Mouse (Mus musculus): Measurements from ENCODE around the gene Guca2a. TPM values are rescaled to one million over a fixed set of nuclear protein-coding genes. Genes with fewer than 3 reads are reported as not detected.

Guca2a gene
- polyA plus RNA-seq, 1 experiment from 2014 or later = 0.45 TPM

DNA sequence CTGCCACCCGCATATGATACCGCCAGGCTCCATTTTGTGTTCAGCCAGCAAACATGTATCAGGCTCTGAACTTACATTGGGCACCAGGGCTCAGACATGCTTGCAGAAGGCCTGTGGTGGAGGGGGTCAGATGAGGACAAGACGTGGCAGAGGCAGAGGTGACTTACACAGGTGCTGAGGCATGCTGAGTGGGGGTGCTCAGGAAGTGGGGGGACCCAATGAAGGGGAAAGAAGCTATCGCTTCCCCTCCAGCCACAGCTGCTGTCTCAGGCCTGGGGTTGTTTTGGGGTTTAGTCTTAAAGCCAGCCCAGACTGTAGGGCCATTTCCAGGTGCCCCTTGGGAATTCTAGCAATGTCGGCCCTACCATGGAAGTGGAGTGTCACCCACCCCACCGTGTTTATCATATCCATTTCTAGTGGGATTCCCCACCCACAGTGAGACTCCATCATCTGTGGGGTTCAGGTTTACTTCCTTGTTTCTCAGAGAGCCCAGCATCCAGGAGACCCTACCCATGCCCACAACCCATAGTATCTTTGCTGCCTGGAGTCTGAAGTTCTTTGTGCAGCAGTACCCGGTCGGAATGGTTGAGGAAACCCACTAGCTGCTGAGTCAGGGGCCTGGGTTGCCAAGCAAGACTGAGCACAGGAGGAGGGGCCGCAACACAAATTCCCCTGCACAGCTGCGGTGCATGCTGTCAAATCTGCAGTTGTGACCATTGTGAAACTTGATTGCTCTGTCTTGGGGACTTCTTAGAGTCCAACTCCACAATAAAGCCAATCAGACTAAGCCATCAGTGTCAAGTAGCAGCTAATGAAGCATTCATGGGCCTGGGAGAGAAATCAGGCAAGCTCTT lies 32.1 kb downstream of the Guca2a start:
- no peaks in the 10 kb centered on the region for H3K36me3 ChIP-seq (ENCODE audit: insufficient read depth)
- no peak overlapping the region for H3K9ac ChIP-seq
- no peaks in the 10 kb centered on the region for H3K9me3 ChIP-seq (ENCODE audit: low read depth, low read length)
- no peak overlapping the region for H3K4me3 ChIP-seq (ENCODE audit: low read depth, low read length)
- ATAC-seq (ENCODE audit: insufficient read depth) (no peak), DNase-seq (peak; percentile 27)
- no peaks in the 10 kb centered on the region for H3K27me3 ChIP-seq (ENCODE audit: insufficient read depth, low read length)
- H3K27ac ChIP-seq (ENCODE audit: low read depth) = no peak overlapping the region
- no peaks in the 10 kb centered on the region; the same call in 1 of the 2 replicates for H3K4me1 ChIP-seq (ENCODE audit: insufficient read depth)
- H3K4me2 ChIP-seq = no peak overlapping the region
- no peak for TF ChIP-seq CTCF (IDR thresholded peaks at IDR 0.05; ENCODE audit: low read depth)
- WGBS = 70% methylated on average over 10 of the region's 10 CpGs

DNA sequence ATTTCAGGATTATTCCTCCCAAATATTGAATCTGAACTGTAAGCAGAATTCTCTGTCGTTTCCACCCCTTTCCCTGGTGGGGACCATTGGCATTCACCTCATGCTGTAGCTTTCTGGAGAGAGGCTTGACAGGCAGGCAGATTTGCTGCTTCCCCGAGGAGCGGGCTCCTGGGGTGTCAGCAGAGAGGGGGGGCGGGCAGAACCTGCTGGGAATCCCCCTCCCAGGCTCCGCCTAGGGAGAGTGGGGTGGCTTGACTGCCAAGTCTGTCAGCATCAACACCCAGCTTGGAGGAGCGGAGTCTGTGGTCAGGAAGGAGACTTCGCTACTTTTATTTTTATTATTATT lies 32.7 kb downstream of the Guca2a start:
- H3K9ac ChIP-seq = no peak overlapping the region
- no peak for TF ChIP-seq CTCF (IDR thresholded peaks at IDR 0.05; ENCODE audit: low read depth)
- no peak overlapping the region for H3K27ac ChIP-seq (ENCODE audit: low read depth)
- no peaks in the 10 kb centered on the region for H3K36me3 ChIP-seq (ENCODE audit: insufficient read depth)
- no peaks in the 10 kb centered on the region for H3K9me3 ChIP-seq (ENCODE audit: low read depth, low read length)
- no peaks in the 10 kb centered on the region for H3K27me3 ChIP-seq (ENCODE audit: insufficient read depth, low read length)
- 46% methylated on average over 7 of the region's 7 CpGs for WGBS
- no peaks in the 10 kb centered on the region; the same call in 1 of the 2 replicates for H3K4me1 ChIP-seq (ENCODE audit: insufficient read depth)
- H3K4me3 ChIP-seq (ENCODE audit: low read depth, low read length) = no peak overlapping the region
- ATAC-seq (ENCODE audit: insufficient read depth) (no peak), DNase-seq (no peak)
- no peak overlapping the region for H3K4me2 ChIP-seq

DNA sequence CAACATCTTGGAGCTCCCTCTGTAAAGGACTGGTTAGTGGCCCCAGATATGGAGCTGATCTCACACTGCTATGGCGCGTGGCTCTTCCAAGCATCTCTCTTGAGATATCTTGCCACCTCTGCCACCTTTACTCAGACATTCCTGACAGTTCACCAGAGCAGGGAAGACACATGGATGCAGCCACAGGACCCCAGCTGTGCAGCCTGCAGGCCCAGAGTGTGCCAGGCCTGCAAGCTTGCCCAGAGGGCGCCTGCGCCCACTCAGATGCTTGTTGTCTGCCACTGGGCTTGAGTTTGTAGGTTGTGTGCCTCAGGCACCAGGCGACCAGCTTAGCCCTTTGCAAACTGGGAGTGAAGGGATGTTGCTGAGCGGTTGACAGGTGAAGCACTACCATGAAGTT lies 33.2 kb downstream of the Guca2a start:
- no peaks in the 10 kb centered on the region for H3K27me3 ChIP-seq (ENCODE audit: insufficient read depth, low read length)
- H3K4me1 ChIP-seq (ENCODE audit: insufficient read depth) = no peaks in the 10 kb centered on the region; the same call in 1 of the 2 replicates
- H3K27ac ChIP-seq (ENCODE audit: low read depth) = no peak overlapping the region
- TF ChIP-seq CTCF (IDR thresholded peaks at IDR 0.05; ENCODE audit: low read depth) = no peak
- no peak overlapping the region for H3K4me2 ChIP-seq
- 88% methylated on average over 6 of the region's 6 CpGs for WGBS
- ATAC-seq (ENCODE audit: insufficient read depth) (no peak), DNase-seq (no peak)
- H3K9ac ChIP-seq = no peak overlapping the region
- H3K9me3 ChIP-seq (ENCODE audit: low read depth, low read length) = no peaks in the 10 kb centered on the region
- no peaks in the 10 kb centered on the region for H3K36me3 ChIP-seq (ENCODE audit: insufficient read depth)
- H3K4me3 ChIP-seq (ENCODE audit: low read depth, low read length) = no peak overlapping the region

DNA sequence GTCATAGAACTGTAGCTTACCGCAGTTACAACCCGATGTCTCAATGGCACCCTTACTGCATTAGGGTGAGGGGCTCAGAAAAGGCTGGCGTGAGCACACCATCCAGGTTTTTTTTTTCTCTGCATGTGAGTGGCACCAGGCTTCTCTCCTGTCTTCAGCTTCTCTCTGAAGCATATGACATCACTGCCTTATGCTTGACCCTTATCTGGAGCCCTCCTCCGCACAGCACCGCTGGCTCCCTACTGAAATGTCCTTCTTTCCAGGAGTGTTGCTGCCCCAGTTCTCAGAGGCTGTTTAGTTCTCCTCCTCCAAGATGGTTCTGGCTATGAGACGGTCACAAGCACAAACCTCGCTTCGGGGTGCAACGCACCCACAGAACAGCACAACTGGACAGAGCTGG lies 33.7 kb downstream of the Guca2a start:
- H3K27me3 ChIP-seq (ENCODE audit: insufficient read depth, low read length) = no peaks in the 10 kb centered on the region
- no peak for TF ChIP-seq CTCF (IDR thresholded peaks at IDR 0.05; ENCODE audit: low read depth)
- no peak overlapping the region for H3K4me3 ChIP-seq (ENCODE audit: low read depth, low read length)
- H3K9me3 ChIP-seq (ENCODE audit: low read depth, low read length) = no peaks in the 10 kb centered on the region
- no peaks in the 10 kb centered on the region for H3K36me3 ChIP-seq (ENCODE audit: insufficient read depth)
- no peaks in the 10 kb centered on the region; the same call in 1 of the 2 replicates for H3K4me1 ChIP-seq (ENCODE audit: insufficient read depth)
- no peak overlapping the region for H3K27ac ChIP-seq (ENCODE audit: low read depth)
- H3K4me2 ChIP-seq = no peak overlapping the region
- 83% methylated on average over 9 of the region's 9 CpGs for WGBS
- DNase-seq = no peak
- ATAC-seq (ENCODE audit: insufficient read depth) = no peak
- no peak overlapping the region for H3K9ac ChIP-seq

DNA sequence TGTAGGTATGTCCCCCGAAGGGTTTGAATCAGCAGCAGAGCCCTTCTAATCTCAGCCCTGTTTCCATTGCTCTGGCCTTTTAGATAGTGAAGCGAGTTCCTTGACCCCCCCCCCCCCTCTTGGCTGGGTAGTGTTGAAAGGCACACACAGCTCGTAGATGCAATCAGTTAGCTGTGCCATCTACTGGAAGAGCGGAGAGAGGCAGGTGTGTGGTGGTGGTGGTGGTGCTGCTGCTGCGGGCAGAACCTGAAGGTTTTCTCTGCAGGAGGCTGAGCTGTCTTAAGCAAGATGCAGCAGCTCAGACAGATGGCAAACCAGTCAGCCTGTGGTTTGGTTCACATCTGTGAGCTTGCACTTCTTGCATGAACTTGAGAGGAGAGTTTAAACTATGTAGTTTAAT lies 35.2 kb downstream of the Guca2a start:
- Histone ChIP-seq H3K27ac (ENCODE audit: low read depth) (no peak overlapping the region), H3K4me1 (ENCODE audit: insufficient read depth) (no peaks in the 10 kb centered on the region; the same call in 1 of the 2 replicates), H3K4me3 (ENCODE audit: low read depth, low read length) (no peak overlapping the region), H3K4me2 (no peak overlapping the region), H3K9ac (no peak overlapping the region), H3K9me3 (ENCODE audit: low read depth, low read length) (no peaks in the 10 kb centered on the region), H3K27me3 (ENCODE audit: insufficient read depth, low read length) (no peaks in the 10 kb centered on the region), H3K36me3 (ENCODE audit: insufficient read depth) (no peaks in the 10 kb centered on the region)
- WGBS = 31% methylated on average over 5 of the region's 5 CpGs
- no peak for DNase-seq
- ATAC-seq (ENCODE audit: insufficient read depth) = no peak
- TF ChIP-seq CTCF (IDR thresholded peaks at IDR 0.05; ENCODE audit: low read depth) = peak; percentile 27

DNA sequence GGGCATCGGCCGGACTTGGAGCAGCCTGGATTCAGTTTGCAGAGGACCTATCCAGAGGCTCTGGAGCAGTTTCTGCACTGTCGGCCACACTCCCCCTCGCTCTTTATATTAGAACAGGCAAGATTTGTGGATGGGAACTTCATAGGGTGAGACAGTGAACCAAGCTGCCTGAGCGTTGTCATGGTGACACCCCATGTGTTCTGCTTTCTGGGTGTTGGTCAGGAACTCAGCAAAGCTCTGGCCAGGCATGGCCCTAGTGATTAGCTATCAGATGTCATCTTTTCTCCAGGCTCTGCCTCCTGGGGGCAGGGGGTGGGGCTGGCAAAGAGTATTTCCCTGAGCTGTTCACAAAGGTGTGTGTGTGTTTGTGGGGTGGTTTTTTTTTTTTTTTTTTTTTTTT lies 45.1 kb downstream of the Guca2a start:
- Histone ChIP-seq H3K27ac (ENCODE audit: low read depth) (no peak overlapping the region), H3K4me1 (ENCODE audit: insufficient read depth) (no peaks in the 10 kb centered on the region), H3K27me3 (ENCODE audit: insufficient read depth, low read length) (no peaks in the 10 kb centered on the region), H3K36me3 (ENCODE audit: insufficient read depth) (no peaks in the 10 kb centered on the region), H3K4me3 (ENCODE audit: low read depth, low read length) (no peak overlapping the region), H3K9me3 (ENCODE audit: low read depth, low read length) (no peaks in the 10 kb centered on the region), H3K9ac (no peak overlapping the region), H3K4me2 (no peak overlapping the region)
- no peak for TF ChIP-seq CTCF (IDR thresholded peaks at IDR 0.05; ENCODE audit: low read depth)
- WGBS = 58% methylated on average over 5 of the region's 5 CpGs
- DNase-seq (no peak), ATAC-seq (ENCODE audit: insufficient read depth) (no peak)

DNA sequence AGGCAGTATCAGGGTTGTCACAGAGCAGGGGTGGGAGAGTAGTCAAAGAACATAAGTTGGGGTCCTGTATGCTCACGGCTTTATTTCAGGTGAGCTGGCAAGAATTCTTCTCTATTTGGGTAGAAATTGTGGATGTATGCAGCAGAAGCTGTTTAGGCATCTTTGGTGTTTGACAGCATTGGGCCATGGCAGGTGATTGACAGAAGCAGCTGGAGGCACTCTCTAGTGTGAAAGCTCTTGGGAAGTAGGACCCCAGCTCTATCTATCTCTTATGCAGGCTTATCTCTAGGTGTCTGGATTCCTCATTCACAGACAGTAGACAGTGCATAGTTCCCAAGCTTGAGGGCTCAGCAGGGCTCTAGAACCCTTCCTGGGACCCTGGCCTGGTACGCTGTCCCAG lies 48.2 kb downstream of the Guca2a start:
- no peak for TF ChIP-seq CTCF (IDR thresholded peaks at IDR 0.05; ENCODE audit: low read depth)
- H3K4me2 ChIP-seq = no peak overlapping the region
- no peaks in the 10 kb centered on the region for H3K4me1 ChIP-seq (ENCODE audit: insufficient read depth)
- no peak overlapping the region for H3K27ac ChIP-seq (ENCODE audit: low read depth)
- ATAC-seq (ENCODE audit: insufficient read depth) = no peak
- no peaks in the 10 kb centered on the region for H3K9me3 ChIP-seq (ENCODE audit: low read depth, low read length)
- 82% methylated on average over 2 of the region's 2 CpGs for WGBS
- H3K9ac ChIP-seq = no peak overlapping the region
- DNase-seq = no peak
- H3K36me3 ChIP-seq (ENCODE audit: insufficient read depth) = no peaks in the 10 kb centered on the region
- no peak overlapping the region for H3K4me3 ChIP-seq (ENCODE audit: low read depth, low read length)
- no peaks in the 10 kb centered on the region for H3K27me3 ChIP-seq (ENCODE audit: insufficient read depth, low read length)

Other genes with a start within 250 kb of the Guca2a start
- 2.5 and 3.8 TPM in 2 replicates for gene Ccdc30, start 222.2 kb upstream of the Guca2a start, polyA plus RNA-seq (2014; fragmentation: Nextera tagmentation; extraction: Ambion mirVana)
- 34.7 and 38.3 TPM in 2 replicates for gene Ppcs, start 215.3 kb upstream of the Guca2a start, polyA plus RNA-seq (2014; fragmentation: Nextera tagmentation; extraction: Ambion mirVana)
- gene Zmynd12, start 214.9 kb upstream of the Guca2a start, polyA plus RNA-seq (2014; fragmentation: Nextera tagmentation; extraction: Ambion mirVana) = 0.16 and 0.20 TPM in 2 replicates
- 1.3 and 1.5 TPM in 2 replicates for gene Rimkla, start 145.1 kb upstream of the Guca2a start, polyA plus RNA-seq (2014; fragmentation: Nextera tagmentation; extraction: Ambion mirVana)
- 26.4 and 28.5 TPM in 2 replicates for gene Foxj3, start 100.7 kb upstream of the Guca2a start, polyA plus RNA-seq (2014; fragmentation: Nextera tagmentation; extraction: Ambion mirVana)
- gene Frg2f1, start 98.2 kb upstream of the Guca2a start, polyA plus RNA-seq (2014; fragmentation: Nextera tagmentation; extraction: Ambion mirVana) = 3.6 and 3.9 TPM in 2 replicates
- gene Guca2b, start 21.2 kb downstream of the Guca2a start, polyA plus RNA-seq (2014; fragmentation: Nextera tagmentation; extraction: Ambion mirVana) = not detected in 2 replicates
- gene Hivep3, start 96.1 kb downstream of the Guca2a start, polyA plus RNA-seq (2014; fragmentation: Nextera tagmentation; extraction: Ambion mirVana) = 22.0 and 28.4 TPM in 2 replicates